Mouse (Mus musculus): ENCODE measurements around the gene Clic6. TPM values are rescaled to one million over a fixed set of nuclear protein-coding genes. Genes with fewer than 3 reads are reported as not detected.

The Clic6 gene
- total RNA-seq, 2 experiments from 2014 or later = 0.04 TPM; not detected in 1

GRCm38 (mm10) chr16:92468459-92468858, 17.1 kb upstream of the Clic6 start:
- no peak for ATAC-seq (replicated peaks; ENCODE audit: poor library complexity)

- ATAC-seq (replicated peaks; ENCODE audit: poor library complexity) = no peak
These were observed 14.8 kb upstream of the Clic6 start, which contains the start of gene Rcan1 for GRCm38 (mm10) chr16:92470706-92471105. Rcan1 (minus strand) TSS chr16:92470867.

GRCm38 (mm10) chr16:92472898-92473297, 12.6 kb upstream of the Clic6 start:
- ATAC-seq (replicated peaks; ENCODE audit: poor library complexity) = no peak

DNA sequence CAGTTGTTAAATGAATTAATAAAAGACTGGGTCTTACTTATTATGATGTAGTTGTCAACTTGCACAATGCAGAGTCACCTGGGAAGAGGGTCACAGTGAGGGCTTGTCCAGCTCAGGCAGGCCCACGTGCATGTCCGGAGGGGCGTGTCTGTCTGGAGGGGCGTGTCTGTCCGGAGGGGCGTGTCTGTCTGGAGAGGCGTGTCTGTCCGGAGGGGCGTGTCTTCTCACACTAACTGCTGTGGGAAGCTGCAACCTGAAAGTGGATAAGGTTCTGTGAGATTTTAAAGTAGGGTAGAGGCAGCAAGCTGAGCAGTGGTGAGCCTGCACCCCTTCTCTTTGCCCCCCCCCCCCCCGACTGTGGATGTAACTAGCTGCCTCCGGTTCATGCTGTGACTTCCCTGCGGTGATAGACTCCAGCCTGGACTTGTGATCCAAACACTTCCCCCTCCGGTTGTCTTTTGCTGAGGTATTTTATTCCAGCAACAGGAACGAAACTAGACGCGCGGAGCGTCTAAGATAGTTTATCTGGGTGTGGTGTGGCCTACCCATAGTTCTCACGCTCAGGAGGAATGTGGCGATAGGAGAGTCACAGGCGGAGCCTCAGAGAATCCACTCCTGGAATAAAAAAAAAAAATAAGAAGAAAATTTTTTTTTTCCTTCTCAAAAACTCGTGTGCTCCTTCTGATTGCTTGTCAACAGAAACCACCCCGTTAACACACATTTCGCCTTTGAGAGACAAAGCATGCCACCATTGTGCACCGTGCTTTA, 10.3 kb upstream of the Clic6 start:
- ATAC-seq (replicated peaks; ENCODE audit: poor library complexity) = peak; percentile 68

- ATAC-seq (replicated peaks; ENCODE audit: poor library complexity) = peak; percentile 85
These were observed 6.9 kb upstream of the Clic6 start for GRCm38 (mm10) chr16:92478561-92479150.

DNA sequence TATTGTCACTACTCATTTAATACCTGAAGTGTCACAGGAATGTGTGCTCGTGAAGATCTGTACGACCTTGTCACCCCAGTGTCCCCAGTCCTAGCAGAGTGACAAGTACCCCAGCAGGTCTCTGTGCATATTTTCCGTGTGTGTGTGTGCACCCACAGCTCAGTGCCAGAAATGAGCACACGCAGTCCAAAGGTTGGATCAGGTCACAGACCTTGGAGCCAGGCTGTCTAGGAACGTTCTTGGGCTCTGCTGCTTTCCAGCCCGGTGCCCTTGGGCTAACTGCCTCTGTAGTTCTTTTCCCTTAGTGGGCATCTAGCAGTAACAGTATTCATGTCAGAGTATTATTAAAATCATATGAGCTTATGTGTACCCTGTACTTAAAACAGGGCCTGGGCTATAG, 1.6 kb downstream of the Clic6 start:
- ATAC-seq (replicated peaks; ENCODE audit: poor library complexity) = no peak

- ATAC-seq (replicated peaks; ENCODE audit: poor library complexity) = peak; percentile 98
These were observed 2.0 kb downstream of the Clic6 start for GRCm38 (mm10) chr16:92487489-92487888.

DNA sequence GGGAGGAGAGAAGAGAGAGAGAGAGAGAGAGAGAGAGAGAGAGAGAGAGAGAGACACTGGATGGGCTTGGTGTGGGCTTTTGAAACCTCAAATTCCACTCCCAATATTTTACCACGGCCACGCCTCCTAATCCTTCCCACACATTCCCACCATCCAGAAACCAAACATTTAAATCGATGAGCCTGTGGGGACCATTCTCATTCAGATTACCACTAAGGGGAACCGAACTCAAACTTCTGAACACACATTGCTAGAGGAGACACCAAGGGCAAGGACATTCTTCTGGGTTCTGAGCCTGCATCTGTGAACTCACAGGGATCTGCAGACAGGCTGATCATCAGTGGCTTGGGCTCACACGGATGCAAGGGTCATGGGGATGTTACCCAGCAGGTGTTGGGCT, 2.9 kb downstream of the Clic6 start:
- no peak for ATAC-seq (replicated peaks; ENCODE audit: poor library complexity)

DNA sequence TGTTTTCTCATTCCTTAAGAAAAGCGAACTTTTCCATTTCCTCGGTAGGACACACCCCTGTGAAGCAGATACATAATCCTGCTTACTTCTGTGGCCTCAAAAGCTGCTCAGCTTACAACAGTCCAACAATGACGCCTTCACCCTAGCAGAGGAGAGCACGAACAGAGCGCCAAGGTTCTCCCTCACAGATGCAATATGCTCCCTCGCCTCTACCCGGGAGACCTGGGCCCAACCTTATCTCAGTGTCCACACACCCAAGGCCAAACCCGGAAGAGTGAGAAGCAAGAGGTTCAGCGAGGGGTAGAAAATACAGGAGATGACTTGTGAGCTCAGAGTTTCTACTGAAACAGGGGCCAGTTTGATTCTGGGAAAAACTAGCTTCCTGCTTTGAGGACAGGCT, 3.8 kb downstream of the Clic6 start:
- no peak for ATAC-seq (replicated peaks; ENCODE audit: poor library complexity)

DNA sequence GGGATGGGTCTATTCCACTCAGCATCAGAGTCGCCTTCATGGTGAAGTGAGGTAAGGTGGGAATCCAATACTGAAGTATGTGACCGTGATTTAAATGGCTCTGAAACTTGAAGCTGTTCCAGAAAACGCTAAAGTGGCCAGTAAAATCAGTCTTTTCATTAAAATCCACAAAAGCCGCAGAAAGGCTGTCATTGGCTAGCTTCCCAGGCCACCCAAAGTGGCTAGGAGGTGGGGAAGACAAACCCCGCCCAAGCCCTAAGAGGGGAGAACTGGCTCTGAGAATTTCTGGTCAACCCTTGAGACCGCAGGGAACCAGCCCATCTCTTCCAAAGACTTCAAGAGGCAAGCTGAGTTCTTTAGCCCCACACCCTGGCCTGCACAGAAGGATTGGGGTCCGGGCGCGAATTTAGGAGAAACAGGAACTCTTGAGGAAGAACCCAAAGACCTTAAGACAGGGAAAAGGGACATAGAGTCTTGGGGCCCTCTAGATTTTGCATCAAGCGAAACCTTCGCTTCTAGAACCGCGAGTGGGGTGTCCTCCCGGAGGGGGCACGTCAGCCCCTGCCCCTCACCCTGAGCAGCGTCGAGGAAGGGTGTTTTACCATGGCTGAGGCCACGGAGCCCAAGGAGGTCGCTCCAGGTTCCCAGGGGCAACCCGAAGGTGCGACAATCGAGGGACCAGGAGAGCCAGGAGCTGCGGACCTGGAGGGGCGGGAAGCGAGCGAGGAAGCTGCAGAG, 12.5 kb downstream of the Clic6 start:
- no peak for ATAC-seq (replicated peaks; ENCODE audit: poor library complexity)

GRCm38 (mm10) chr16:92498589-92498981, 13.0 kb downstream of the Clic6 start:
- ATAC-seq (replicated peaks; ENCODE audit: poor library complexity) = peak; percentile 36

- ATAC-seq (replicated peaks; ENCODE audit: poor library complexity) = no peak
These were observed 13.8 kb downstream of the Clic6 start for GRCm38 (mm10) chr16:92499324-92499723.

DNA sequence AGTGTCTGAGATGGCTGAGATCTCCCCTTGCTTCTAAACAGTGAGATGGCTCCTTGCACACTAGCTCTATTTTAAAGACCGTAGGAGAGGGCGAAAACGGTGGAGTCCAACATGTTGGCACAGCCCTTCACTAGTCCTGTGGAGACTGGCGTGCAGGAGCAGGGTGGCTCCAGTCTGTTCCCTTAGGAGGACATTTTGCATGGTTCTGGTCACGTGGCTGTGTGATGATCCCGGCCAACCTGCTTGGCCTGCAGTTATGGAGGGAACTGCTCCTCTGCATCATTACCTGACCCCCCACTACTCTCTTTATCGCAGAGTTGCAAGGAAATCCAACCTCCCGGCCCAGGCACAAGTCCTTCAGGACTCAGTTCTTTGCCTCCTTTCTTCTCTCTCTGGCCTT, 15.0 kb downstream of the Clic6 start:
- no peak for ATAC-seq (replicated peaks; ENCODE audit: poor library complexity)

DNA sequence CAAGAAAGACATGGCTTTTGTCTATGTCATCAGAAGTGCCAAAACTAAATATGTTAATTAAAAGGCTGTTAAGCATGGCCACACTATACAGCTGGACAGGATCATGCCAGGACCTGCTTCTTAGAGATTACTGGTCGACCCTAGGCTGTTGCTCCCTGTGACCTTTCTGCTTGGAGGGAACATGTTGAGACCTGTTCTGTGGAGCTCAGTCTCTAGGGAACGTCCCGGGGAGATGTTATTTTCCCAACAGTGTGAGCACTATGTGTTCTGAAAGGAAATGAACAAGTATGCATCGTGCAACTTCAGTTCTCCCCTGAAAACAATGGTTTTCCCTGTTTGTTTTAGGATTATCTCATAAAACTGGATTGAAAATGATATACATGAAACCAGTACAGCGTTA, 17.6 kb downstream of the Clic6 start:
- ATAC-seq (replicated peaks; ENCODE audit: poor library complexity) = no peak

DNA sequence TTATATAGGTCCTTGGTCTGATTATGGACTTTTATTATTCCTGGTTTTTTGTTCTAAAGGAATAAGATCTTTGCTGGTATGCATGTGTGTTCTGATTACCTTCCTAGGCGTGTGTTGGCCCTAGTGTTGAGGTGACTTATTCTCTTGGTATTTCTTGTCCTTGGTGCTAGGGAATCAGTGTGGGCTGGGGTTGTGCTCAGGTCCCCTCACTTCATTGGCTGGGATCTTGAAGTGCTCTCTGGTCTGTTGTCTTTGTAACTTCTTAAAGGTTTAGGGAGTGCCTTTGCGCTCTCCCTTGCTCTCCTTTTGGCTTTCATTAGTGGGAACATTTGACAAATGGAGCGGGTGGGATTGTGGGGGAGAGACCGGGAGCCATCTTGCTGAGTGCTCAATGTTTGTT, 22.0 kb downstream of the Clic6 start:
- no peak for ATAC-seq (replicated peaks; ENCODE audit: poor library complexity)

GRCm38 (mm10) chr16:92510835-92511772, 25.6 kb downstream of the Clic6 start:
- peak; percentile 86 for ATAC-seq (replicated peaks; ENCODE audit: poor library complexity)

DNA sequence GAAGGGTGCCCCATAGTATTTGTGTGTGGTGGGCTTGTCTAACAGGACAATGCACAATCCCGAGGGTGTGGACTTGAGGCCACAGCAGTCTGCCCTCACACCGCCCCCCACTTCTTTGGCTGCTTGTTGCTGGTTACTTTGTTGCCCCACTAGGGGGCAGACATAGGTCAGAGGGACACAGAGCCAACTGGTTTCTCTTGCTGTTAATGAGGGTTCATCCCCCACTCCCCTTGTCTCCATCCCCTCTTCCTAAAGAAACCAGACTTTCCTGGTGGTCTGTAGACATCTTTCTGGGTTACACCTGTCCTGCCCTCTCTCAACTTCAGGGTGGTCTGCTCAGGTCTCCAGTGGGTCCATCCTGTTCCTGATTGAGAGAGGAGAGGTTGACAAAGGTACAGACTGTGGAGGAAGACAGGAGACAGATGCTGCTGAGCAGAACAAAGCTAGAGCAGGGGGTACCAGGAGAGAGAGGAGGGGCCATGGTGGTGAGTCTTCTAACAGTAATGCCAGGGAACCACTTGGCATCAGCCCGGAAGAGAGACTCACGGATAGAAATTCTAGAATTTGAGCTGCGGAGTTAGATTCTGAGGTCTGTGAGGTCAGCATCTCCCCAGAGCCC, 26.3 kb downstream of the Clic6 start:
- peak; percentile 89 for ATAC-seq (replicated peaks; ENCODE audit: poor library complexity)

DNA sequence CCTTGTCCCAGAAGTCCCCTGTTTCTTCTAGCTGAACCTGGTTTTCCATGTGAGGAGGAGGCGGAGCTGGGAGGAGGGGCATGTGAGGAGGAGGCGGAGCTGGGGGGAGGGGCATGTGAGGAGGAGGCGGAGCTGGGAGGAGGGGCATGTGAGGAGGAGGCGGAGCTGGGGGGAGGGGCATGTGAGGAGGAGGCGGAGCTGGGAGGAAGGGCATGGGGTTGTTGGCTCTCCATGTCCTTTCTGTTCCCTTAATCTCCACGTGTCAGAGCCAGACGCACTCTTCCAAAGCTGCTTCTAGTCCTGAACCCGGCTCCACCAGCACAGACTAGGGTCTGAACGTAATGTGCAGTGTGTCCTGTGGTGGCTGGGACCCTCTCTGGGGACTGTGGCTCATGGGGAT, 29.4 kb downstream of the Clic6 start:
- ATAC-seq (replicated peaks; ENCODE audit: poor library complexity) = peak; percentile 54

DNA sequence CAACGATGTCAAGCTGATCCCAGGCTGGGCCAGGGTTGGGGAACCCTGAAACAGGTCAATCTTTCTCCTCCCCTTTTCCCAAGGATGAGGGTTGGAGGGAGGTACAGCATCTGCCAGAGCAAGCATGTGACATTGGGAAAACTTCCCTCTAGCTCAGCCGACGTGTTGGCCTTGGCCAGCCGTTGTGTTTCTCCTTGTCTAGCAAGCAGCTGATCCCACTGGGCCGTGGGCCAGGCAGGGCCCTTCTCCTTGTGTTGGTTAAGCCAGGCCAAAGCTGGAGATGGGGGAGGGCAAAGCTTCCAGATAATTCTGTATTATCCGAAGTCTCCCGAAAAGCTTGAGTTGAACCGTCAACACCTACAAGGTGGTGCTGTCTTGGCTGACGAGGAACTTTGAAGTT, 30.6 kb downstream of the Clic6 start:
- ATAC-seq (replicated peaks; ENCODE audit: poor library complexity) = no peak

- ATAC-seq (replicated peaks; ENCODE audit: poor library complexity) = no peak
These were observed 33.2 kb downstream of the Clic6 start for GRCm38 (mm10) chr16:92518718-92519117.

All from megakaryocyte progenitor cell, adult 5-6 weeks (primary cell).